Mouse (Mus musculus) intestine, embryonic 14.5 days (tissue): ENCODE results near the gene Dxo. TPM values are rescaled to one million over a fixed set of nuclear protein-coding genes. Genes with fewer than 3 reads are reported as not detected.
"Not testable (repeated sequence)": the region's sequence is repeated elsewhere in the genome, so short reads cannot be mapped to it uniquely, and the experiment has no call there.

Source experiments
- ATAC-seq: fragments of 200-750 bp; cut with Nextera tagmentation; replicated peaks from 2 replicates; pipeline ENCODE4 v1.8.0; 2017; ENCODE audit warnings: low read depth, moderate number of reproducible peaks, moderate TSS enrichment, moderate library complexity; ENCODE audit not compliant: low FRiP score, low TSS enrichment
- DNase-seq: peaks from one replicate; pipeline ENCODE4 v3.0.0-alpha.2; 2018; ENCODE audit warnings: low spot score
- H3K27ac ChIP-seq: fragments of 300-500 bp; sonication (generic); 2 replicates; pipeline ENCODE4 v1.5.1; 2014; ENCODE audit warnings: low read depth, mild to moderate bottlenecking, control low read depth
- H3K27me3 ChIP-seq: fragments of 300-500 bp; sonication (generic); replicated peaks from 2 replicates; pipeline ENCODE4 v1.6.1; 2014; ENCODE audit warnings: low read length, control low read depth; ENCODE audit not compliant: control insufficient read depth, insufficient read depth
- H3K36me3 ChIP-seq: fragments of 300-500 bp; sonication (generic); 2 replicates; pipeline ENCODE4 v1.6.1; 2014; ENCODE audit warnings: low read length, control low read depth; ENCODE audit not compliant: control insufficient read depth, insufficient read depth
- H3K4me1 ChIP-seq: fragments of 300-500 bp; sonication (generic); replicated peaks from 2 replicates; pipeline ENCODE4 v1.6.1; 2014; ENCODE audit warnings: low read length, control low read depth, mixed read lengths; ENCODE audit not compliant: control insufficient read depth, insufficient read depth
- H3K4me2 ChIP-seq: fragments of 300-500 bp; sonication (generic); 2 replicates; pipeline ENCODE4 v1.6.1; 2014; ENCODE audit warnings: low read length
- H3K4me3 ChIP-seq: fragments of 300-500 bp; sonication (generic); 2 replicates; pipeline ENCODE4 v1.5.1; 2014; ENCODE audit warnings: low read depth, low read length, control low read depth, mixed read lengths
- H3K9ac ChIP-seq: fragments of 300-500 bp; sonication (generic); 2 replicates; pipeline ENCODE4 v1.6.1; 2014; ENCODE audit warnings: mild to moderate bottlenecking, low read length
- H3K9me3 ChIP-seq: fragments of 300-500 bp; sonication (generic); 2 replicates; pipeline ENCODE4 v1.6.1; 2016; ENCODE audit warnings: low read length, control low read depth; ENCODE audit not compliant: control insufficient read depth
- WGBS: fragments of 180-500 bp; shearing (Covaris S2); extraction: QIAGEN DNeasy Blood & Tissue Kit; methylation state at CpG from one replicate; pipeline ENCODE4 v1.1.7; 2014; 5-methylcytosine and 5-hydroxymethylcytosine counted together
- polyA plus RNA-seq: library from polyadenylated mRNA; unstranded; fragments of >200 nt; fragmentation: Nextera tagmentation; extraction: Ambion mirVana; gene quantifications from 2 replicates; pipeline ENCODE4 v1.2.1, GENCODE M21; 2014

Dxo gene
- polyA plus RNA-seq, 1 experiment from 2014 or later: 58.2 TPM

DNA sequence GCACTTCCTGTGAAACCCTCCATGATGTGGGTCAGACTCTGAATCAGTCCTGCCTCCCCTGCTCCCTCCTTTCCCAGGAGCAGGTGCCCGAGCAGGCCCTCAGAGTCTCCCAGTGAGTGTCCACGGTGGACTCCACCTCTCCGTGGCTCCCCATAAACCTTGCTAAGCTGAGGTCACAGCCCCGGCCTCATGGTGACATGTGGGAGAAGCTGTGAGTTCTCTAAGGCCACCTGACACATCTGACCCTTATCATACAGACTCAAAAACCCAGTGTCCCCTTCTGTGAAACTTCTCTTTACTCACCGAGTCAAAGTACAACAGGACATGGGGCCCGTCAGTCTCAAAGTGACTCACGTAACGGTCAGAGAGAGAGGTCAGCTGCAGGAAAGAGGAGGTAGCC lies 26.0 kb upstream of the Dxo start:
- H3K9ac ChIP-seq, H3K27ac ChIP-seq, DNase-seq, H3K4me1 ChIP-seq, H3K27me3 ChIP-seq, H3K36me3 ChIP-seq, H3K4me2 ChIP-seq, H3K4me3 ChIP-seq, ATAC-seq, H3K9me3 ChIP-seq: not testable (repeated sequence)
- whole genome bisulfite sequencing: 77% methylated on average over 8 of the region's 8 CpGs

DNA sequence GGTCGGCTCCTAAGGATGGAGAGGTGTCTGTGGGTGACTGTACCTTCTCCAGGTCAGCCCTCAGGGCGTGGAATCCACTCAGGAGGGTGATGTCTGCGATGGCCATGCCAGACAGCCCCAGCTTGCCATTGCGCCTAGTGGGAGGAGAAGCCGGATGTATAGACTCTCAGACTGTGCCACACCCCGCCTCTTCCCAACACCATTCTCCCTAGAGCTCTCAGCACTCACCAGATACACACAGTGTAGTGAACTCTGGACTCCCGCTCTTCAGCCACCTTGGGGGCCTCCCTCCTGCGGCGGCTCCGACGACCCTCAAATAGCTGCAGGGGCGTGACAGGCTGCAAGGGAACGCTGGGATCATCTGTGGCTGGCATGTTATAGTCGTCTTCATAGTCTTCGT lies 25.5 kb upstream of the Dxo start:
- H3K36me3 ChIP-seq: no peaks in the 10 kb centered on the region
- no peak for ATAC-seq
- H3K4me1 ChIP-seq: no peaks in the 10 kb centered on the region
- 66% methylated on average over 15 of the region's 15 CpGs for WGBS
- H3K4me3 ChIP-seq: no peak overlapping the region
- no peak overlapping the region for H3K9ac ChIP-seq
- no peaks in the 10 kb centered on the region for H3K27me3 ChIP-seq
- DNase-seq: no peak
- no peak overlapping the region for H3K27ac ChIP-seq
- H3K9me3 ChIP-seq: no peaks in the 10 kb centered on the region
- no peak overlapping the region for H3K4me2 ChIP-seq

DNA sequence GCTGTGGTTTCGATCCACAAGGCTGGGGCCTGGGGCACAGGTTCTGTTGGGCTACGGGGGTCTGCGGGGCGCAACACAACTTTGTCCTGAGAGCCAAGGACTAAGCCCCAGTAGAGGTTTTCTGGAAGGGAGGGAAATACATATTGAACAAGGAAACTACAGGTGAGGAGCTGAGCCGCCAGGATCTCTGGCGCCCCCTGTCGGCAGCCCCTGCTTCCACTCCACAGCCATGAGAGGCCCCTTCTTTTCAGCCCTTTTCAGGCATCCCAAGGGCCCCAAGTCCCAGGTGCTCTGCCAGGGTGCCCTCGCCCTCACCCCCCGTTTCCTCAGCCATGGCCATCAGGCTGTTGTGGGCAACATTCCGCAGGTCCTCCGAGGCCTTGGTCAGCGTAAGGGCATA lies 23.1 kb upstream of the Dxo start:
- not testable (repeated sequence) for H3K36me3 ChIP-seq, H3K9ac ChIP-seq, H3K27ac ChIP-seq, ATAC-seq, H3K4me3 ChIP-seq, H3K27me3 ChIP-seq, H3K4me1 ChIP-seq, H3K4me2 ChIP-seq, H3K9me3 ChIP-seq
- WGBS: 63% methylated on average over 12 of the region's 12 CpGs
- peak; percentile 70 for DNase-seq

DNA sequence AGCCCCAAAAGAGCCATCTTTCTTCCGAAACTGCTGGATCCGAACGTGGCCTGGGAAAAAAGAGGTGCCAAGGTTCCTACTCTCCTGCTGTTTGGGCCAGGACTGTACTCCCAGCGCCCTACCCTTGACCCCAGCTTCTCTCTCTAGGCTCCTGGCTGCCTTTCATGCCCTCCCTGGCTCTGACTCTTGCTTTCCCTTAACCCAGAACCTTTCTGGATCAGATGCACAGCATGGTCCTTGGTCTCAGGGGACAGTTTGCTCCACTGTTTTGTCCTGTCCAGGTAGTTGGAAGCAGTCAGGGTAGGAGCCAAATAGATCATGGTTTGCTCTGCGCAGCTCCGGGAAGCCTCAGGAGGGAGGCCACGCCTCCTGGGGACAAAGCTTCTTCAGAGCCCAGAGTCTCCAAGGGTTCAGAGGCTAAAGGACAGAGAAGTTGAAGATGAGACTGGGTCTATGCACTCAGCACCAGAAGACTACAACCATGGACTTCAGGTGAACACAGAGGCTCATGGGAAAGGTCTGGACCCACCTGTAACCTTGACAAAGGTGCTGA lies 21.9 kb upstream of the Dxo start:
- Histone ChIP-seq H3K4me3 (no peak overlapping the region), H3K36me3 (no peaks in the 10 kb centered on the region), H3K27ac (no peak overlapping the region), H3K9ac (no peak overlapping the region), H3K4me1 (no peaks in the 10 kb centered on the region), H3K27me3 (no peaks in the 10 kb centered on the region), H3K4me2 (no peak overlapping the region), H3K9me3 (no peaks in the 10 kb centered on the region)
- DNase-seq (no peak), ATAC-seq (no peak)
- WGBS: 75% methylated on average over 7 of the region's 7 CpGs

DNA sequence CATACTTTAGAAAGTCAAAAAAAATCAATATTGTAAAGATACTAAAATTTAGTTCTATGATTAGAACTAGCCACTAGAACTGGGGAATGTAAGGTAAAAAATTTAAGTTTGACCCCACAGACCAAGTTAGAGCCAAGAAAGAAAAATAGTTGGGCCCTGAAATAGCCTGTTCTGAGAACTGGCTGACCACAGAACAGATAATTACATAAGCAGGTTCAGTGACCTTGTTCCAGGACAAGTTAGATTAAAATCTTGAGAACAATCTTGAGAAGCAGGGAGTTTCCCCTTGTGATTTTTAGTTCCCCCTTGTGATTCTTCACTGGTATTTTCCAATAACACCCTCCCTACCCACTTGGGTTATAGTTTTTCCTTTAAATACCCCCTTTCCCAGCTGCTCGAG lies 6.0 kb upstream of the Dxo start:
- not testable (repeated sequence) for H3K9ac ChIP-seq, H3K27me3 ChIP-seq, H3K4me2 ChIP-seq, H3K4me3 ChIP-seq, DNase-seq, H3K9me3 ChIP-seq, H3K4me1 ChIP-seq, H3K27ac ChIP-seq, ATAC-seq
- 96% methylated on average over 1 of the region's 1 CpGs for WGBS
- H3K36me3 ChIP-seq: peaks cover 55% of the 10 kb centered on the region

DNA sequence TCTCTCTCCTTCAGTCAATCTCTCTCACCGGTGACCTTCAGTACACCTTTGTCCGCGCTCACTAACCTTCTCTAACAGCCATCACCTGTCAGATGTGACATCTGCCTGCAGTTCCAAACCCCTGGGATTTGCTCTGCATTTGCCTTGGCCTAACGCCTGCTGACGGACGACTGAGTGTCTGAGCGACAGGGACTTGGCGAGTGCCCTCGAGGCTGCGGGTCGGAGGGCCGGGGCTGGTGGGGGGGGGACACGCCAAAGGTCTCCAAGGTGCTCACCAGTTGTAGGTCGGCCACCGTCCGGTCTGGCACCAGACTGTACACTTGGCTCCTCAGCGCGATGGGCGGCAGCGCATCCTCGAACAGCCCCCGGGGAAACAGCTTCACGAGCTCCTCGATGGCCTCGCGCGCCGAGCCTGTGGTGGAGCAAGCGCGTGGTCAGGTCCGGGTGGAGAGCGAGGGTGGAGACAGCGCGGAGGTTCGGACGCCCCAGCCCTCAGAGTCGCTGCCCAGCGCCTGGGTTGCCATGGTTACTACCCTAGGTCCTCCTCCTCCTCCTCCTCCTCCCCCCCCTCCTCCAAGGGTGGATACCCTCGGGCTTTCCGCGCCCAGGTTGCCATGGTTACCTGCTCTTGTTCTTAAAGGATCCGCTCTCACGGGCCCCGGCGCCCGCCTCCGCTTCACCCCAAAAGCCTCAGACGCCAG lies 514 bp upstream of the Dxo start:
- Histone ChIP-seq H3K4me2 (peak overlapping the region; percentile 94), H3K4me1 (peaks cover 17% of the 10 kb centered on the region), H3K27me3 (no peaks in the 10 kb centered on the region), H3K36me3 (peaks cover 49% of the 10 kb centered on the region), H3K27ac (peak overlapping the region; percentile 73), H3K4me3 (peak overlapping the region; percentile 84), H3K9ac (peak overlapping the region; percentile 78), H3K9me3 (no peaks in the 10 kb centered on the region)
- DNase-seq (no peak), ATAC-seq (peak; percentile 80)
- WGBS: 4% methylated on average over 48 of the region's 48 CpGs

DNA sequence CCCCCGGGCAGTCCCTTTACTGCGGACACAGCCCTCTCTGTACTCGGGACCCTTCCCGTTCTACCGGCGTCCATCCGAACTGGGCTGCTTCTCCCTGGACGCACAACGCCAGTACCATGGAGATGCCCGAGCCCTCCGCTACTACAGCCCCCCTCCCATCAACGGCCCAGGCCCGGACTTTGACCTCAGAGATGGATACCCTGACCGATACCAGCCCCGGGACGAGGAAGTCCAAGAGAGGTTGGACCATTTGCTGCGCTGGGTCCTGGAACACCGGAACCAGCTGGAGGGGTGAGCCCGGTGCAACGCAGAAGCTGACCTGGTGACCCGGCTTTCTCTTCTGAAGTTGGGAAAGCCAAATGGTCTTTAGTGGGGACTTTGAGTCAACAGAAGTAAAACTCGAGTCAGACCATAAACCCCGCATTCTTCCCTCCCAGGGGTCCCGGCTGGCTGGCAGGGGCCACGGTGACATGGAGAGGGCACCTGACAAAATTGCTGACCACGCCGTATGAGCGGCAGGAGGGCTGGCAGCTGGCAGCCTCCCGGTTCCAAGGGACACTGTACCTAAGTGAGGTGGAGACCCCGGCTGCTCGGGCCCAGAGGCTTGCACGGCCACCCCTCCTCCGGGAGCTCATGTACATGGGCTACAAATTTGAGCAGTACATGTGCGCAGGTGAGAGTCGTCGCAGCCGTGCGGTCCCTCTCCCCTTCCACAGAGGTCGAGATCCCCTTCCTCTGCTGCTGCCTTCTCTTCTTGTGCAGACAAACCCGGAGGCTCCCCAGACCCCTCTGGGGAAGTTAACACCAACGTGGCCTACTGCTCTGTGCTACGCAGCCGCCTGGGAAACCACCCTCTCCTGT lies 875 bp downstream of the Dxo start:
- H3K9me3 ChIP-seq: no peaks in the 10 kb centered on the region
- H3K4me1 ChIP-seq: peaks cover 17% of the 10 kb centered on the region
- H3K27me3 ChIP-seq: no peaks in the 10 kb centered on the region
- H3K9ac ChIP-seq: peak overlapping the region; percentile 78
- peak overlapping the region; percentile 73 for H3K27ac ChIP-seq
- WGBS: 35% methylated on average over 43 of the region's 43 CpGs
- ATAC-seq: peak; percentile 4; the same call in 1 of the 2 replicates
- no peak for DNase-seq
- peak overlapping the region; percentile 84 for H3K4me3 ChIP-seq
- peak overlapping the region; percentile 94 for H3K4me2 ChIP-seq
- H3K36me3 ChIP-seq: peaks cover 53% of the 10 kb centered on the region

DNA sequence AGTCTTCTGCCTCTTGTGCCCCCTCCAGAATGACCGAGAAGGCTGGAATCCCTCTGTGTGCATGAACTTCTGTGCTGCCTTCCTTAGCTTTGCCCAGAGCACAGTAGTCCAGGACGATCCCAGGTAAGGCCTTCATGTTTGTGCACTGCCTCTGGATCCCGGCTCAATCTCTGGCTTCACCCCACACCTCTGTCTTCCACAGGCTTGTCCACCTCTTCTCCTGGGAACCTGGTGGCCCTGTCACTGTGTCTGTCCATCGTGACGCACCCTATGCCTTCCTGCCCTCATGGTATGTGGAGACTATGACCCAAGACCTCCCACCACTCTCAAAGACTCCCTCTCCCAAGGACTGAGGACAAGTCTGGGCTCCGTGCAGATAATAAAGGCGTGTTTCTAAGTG lies 2.0 kb downstream of the Dxo start:
- 90% methylated on average over 7 of the region's 7 CpGs for WGBS
- no peak overlapping the region for H3K4me3 ChIP-seq

More for the DNA sequence above, 2.0 kb downstream of the Dxo start:
- no peaks in the 10 kb centered on the region for H3K27me3 ChIP-seq
- H3K9me3 ChIP-seq: no peaks in the 10 kb centered on the region
- H3K4me2 ChIP-seq: no peak overlapping the region
- H3K36me3 ChIP-seq: peaks cover 60% of the 10 kb centered on the region
- H3K4me1 ChIP-seq: peaks cover 17% of the 10 kb centered on the region
- H3K27ac ChIP-seq: no peak overlapping the region
- DNase-seq: no peak
- ATAC-seq: no peak
- H3K9ac ChIP-seq: no peak overlapping the region
